Mouse (Mus musculus): ENCODE measurements around the gene Cdip1.
"Not testable (repeated sequence)": the region's sequence is repeated elsewhere in the genome, so short reads cannot be mapped to it uniquely, and the experiment has no call there.

Gene Cdip1

GRCm38 (mm10) chr16:4773289-4773970, 16.7 kb downstream of the Cdip1 start:
- in situ Hi-C loops (cut with MboI) = no loop called here

DNA sequence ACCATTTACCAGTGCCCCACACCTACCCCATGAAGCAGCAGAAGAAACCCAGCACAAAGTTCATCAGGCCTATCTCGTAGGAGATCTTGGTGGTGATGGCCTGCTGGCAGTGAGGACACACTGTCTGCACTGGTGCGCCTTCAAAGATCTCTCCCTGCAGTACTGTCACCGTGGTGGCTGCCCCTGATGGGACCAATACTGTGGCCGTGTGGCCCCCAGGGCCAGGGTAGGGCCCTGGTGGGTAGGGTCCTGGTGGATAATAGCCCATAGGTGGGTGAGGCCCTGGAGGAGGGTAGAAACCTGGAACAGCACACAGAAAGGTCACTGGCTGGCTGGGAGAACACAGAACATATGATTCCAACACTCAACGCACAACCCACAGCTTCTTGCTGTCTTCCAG, 21.4 kb downstream of the Cdip1 start:
- in situ Hi-C loops (cut with MboI) = no loop called here

DNA sequence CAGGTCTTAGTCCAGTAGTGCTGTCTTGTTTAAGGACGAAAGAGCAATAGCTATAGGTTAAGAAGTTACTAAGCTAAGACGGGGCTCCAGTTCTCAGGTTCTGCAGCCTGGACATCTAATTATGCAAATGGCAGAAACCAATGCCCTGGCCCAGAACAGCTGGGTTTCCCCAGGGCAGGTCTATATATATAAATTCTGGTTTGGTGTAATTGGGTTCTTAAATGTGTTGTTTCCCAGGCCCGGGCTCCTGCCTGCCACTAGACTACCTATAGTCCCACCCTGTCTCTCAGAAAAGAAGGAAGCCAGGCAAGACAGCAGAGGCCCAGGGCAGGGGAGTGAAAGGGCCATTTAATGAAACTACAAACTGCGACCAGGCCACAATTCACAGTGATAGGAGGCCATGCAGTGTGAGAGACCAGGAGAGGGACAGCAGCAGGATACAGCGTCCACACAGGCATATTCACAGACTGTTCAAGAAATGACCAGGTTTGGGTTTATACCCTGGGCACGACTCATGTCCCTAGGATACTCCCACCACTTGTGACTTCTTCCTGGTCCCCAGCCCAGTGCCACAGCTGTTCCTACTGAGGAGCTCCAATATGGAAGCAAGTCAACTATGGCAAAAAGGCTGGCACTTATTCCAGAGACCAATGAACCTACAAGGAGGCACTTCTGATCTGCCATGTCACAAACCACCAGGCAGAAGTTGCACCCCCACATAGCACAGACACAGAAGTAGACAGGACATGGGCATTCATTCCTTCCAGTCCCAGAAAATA, 22.9 kb downstream of the Cdip1 start:
- in situ Hi-C loops (cut with MboI) = no loop called here

GRCm38 (mm10) chr16:4765852-4766251, 24.2 kb downstream of the Cdip1 start:
- in situ Hi-C loops (cut with MboI) = no loop called here

DNA sequence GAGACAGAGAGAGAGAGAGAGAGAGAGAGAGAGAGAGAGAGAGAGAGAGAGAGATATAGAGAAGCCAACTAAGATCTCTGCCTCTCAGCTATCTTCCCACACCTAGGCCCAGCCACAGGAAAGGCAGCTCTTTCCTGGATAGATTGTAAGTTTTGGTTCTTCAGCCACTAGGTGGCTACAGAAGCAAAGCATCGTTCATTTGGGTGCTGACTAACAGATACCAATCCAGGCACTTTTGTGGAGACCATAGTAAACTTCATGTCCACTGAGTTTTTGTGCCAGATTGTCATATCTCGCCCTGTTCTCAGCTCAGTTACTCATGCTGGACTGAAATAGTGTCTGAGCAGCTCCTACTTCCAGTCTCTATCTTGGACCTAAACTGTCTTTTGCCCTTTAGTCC, 26.8 kb downstream of the Cdip1 start:
- in situ Hi-C loops (cut with MboI) = no loop called here

DNA sequence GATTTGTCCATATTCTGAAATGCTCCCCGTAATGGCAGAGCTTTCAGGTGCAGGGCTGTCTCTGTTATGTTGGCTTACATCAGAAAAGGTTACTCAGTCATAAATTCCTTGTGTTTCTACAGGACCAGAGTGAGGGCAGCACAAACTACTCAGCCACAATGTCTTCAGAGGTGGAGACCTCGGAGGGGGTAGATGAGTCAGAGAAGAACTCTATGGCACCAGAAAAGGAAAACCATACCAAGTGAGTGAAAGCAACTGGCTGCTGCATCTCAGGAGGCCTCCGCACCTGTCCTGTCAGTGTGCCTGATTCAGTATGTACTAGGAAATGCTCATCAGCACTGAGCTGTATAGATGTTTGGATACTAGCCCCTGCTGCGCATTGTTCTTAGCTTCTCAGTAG, 27.7 kb downstream of the Cdip1 start:
- in situ Hi-C loops (cut with MboI) = no loop called here

GRCm38 (mm10) chr16:4756660-4757335, 33.3 kb downstream of the Cdip1 start:
- in situ Hi-C loops (cut with MboI) = not testable (repeated sequence)

GRCm38 (mm10) chr16:4754045-4754444, 36.0 kb downstream of the Cdip1 start:
- in situ Hi-C loops (cut with MboI) = no loop called here

DNA sequence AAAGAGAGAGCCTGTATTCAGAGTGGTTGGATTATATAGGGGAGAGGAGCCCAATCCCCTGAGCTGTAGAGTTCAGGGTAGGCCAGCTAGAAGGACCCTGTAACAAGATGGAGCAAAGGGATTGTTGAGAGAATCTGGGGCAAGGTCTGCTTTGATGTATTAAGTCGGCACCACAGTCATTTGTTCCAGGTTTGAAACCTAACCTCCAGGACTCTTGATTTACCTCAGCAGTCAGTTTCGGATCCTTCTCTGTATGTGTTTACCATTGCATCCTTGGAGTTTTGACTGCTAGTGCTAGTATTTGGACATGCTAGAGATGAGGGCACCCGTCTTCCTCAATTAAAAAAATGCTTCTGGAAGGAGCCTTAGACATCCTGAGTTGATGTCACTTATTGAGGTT, 37.9 kb downstream of the Cdip1 start:
- in situ Hi-C loops (cut with MboI) = no loop called here

GRCm38 (mm10) chr16:4742186-4742585, 47.9 kb downstream of the Cdip1 start:
- in situ Hi-C loops (cut with MboI) = no loop called here

GRCm38 (mm10) chr16:4739994-4740393, 50.1 kb downstream of the Cdip1 start:
- in situ Hi-C loops (cut with MboI) = no loop called here

DNA sequence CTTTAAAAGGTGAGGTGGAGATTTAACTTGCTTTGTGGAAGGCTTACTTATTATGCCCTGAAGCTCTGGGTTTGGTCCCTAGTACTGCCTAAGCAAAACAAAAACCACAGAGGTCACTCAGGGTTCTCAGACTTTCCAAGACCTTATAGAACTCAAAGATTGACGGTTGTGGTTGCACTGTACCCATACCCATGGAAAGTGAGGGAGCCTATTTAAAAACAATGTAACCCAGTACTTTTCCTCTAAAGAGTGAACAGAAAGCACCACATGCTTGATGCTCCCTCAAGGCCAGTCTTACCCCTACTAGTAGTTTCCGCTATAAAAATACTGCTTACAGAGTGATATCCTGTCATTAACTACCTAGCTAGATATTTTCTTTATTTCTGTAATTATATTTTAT, 53.8 kb downstream of the Cdip1 start:
- in situ Hi-C loops (cut with MboI) = no loop called here

- in situ Hi-C loops (cut with MboI) = no loop called here
Observed at GRCm38 (mm10) chr16:4730776-4731358, 59.2 kb downstream of the Cdip1 start.

GRCm38 (mm10) chr16:4727963-4728362, 62.1 kb downstream of the Cdip1 start:
- in situ Hi-C loops (cut with MboI) = no loop called here

- in situ Hi-C loops (cut with MboI) = no loop called here
Observed at GRCm38 (mm10) chr16:4727526-4727925, 62.6 kb downstream of the Cdip1 start.

GRCm38 (mm10) chr16:4726528-4727128, 63.5 kb downstream of the Cdip1 start:
- in situ Hi-C loops (cut with MboI) = no loop called here

DNA sequence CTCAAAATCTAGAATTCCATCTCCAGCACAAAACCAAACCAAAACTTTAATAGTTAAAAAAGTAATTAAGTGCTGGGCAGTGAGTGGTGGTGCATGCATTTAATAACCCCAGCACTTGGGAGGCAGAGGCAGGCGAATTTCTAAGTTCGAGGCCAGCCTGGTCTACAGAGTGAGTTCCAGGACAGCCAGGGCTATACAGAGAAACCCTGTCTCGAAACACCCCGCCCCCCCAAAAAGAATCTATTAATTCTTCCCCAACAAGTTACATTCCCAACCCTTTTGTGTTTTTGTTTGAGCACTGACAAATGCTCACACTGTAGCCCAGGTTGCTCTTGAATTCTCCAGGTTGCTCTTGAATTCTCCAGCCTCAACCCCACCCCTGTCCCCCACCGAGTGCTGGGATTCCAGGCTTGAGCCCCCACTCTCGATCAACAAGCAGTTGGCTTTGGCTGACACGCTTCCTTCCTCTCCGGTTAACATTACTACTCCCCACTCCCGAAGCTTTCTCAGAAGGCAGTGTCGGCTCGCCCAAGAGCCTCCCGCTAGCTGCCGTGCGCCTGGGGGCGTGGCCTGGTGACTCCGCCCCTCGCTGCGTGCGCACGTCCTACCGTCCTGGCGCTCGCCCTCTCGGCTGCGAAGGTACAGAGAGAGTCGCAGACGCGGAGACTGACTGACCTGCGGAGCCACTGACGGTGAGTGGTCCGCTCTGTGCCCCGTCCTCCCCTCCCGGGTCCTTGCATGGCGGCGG, 64.1 kb downstream of the Cdip1 start, which contains the start of gene Hmox2:
Hmox2 (plus strand) TSS at position 582 of the 748 bp plus-strand sequence.
- in situ Hi-C loops (cut with MboI) = no loop called here

GRCm38 (mm10) chr16:4725266-4725665, 64.8 kb downstream of the Cdip1 start:
- in situ Hi-C loops (cut with MboI) = no loop called here

GRCm38 (mm10) chr16:4722915-4723209, 67.2 kb downstream of the Cdip1 start:
- in situ Hi-C loops (cut with MboI) = no loop called here

GRCm38 (mm10) chr16:4722128-4722914, 67.8 kb downstream of the Cdip1 start:
- in situ Hi-C loops (cut with MboI) = no loop called here
